Mouse (Mus musculus) embryonic stem cell, embryonic (primary cell): ENCODE measurements at regions not wholly inside any gene's neighbourhood (a gene's known extent, or its start where the extent isn't known, plus 50 kb on each side); places are given as distances from the start of the nearest gene placed in this dataset.

Experiments
- CTCF ChIA-PET, 4 experiments: fragments of 300-600 bp in 2 of 4; fragments of 350-600 bp in 2 of 4; sonication (Branson Sonifier 250); formaldehyde crosslinking; loops; one replicate each; lab custom pipeline; 2022; ENCODE audit warnings: inconsistent platforms in 2 of 4; lab: Charles Lee
- POLR2A ChIA-PET, 4 experiments: fragments of 300-600 bp in 2 of 4; fragments of 350-600 bp in 2 of 4; sonication (Branson Sonifier 250); formaldehyde crosslinking; loops; one replicate each; lab custom pipeline; 2022; ENCODE audit warnings: antibody characterized with exemption in 4 of 4, inconsistent platforms in 1 of 4; lab: Charles Lee

DNA sequence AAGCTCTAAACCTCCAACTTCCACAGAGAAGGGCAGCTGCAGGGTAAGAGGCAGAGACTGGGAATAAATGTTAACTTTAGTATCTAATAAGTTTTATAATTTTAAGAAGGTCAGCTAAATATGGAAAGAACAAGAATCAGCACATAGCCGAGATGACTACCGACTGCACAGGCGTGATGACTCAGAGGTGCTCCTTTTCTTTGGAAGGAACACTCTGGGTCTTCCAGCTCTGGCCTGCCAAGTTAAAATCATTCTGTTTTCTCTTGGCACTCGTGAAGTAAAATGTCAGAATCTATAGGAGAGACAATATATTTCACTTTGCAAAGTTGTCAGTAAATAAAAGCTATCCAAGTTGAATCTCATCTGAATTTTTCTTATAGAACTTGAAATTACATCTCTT is 96.2 kb upstream of the Magi2 start:
- ChIA-PET POLR2A (interaction anchor here in 1 of 4 experiments (0.7 kb wide), 1 partner anchor 11 kb away, joined by 3 read pairs; no protein-coding TSS in a partner anchor), CTCF (no interaction called here)

DNA sequence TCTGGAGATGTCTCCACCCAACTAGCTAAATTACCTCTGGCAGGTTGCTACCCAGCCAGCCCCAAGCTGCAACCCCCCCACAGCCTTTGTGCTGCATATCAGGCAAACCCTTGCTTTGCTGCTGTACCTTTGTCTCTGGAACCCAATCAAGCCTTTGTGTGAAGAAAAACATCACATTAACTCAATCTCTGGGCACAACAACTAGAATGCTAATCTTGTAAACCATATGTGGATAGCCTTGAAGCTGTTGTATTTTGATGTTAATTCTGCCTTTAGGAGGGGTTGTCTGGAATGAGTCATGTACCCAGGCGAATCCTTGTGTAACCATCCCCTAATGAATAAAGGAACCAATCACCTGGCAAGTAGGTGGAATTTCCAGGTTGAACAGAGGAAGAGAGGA is 72.3 kb upstream of the Magi2 start:
- ChIA-PET CTCF (no interaction called here), POLR2A (interaction anchor here in 2 of 4 experiments (0.5 to 1.4 kb wide), 5 partner anchors 71 to 1241 kb away, joined by 3 to 4 read pairs (median 3); no protein-coding TSS in a partner anchor)

DNA sequence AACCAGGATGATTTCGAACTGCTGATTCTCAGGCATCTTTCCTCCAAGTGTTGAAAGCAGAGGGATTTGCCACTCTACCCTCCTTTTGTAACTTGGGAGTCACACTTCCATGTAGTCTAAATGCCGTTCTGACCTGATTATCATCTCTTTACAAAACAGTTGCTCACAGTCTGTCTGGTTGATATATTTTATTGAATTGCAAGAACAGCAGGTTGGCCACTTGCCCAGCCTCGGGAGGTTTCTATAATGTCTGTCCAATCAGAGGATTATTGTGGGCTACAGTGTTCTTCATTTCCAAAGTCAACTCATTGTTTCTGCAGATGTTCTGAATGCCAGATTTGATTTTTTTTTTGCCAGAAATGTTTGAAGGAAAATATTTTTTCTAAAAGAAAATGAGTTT is 68.6 kb upstream of the Magi2 start:
- POLR2A ChIA-PET, result no interaction called here

DNA sequence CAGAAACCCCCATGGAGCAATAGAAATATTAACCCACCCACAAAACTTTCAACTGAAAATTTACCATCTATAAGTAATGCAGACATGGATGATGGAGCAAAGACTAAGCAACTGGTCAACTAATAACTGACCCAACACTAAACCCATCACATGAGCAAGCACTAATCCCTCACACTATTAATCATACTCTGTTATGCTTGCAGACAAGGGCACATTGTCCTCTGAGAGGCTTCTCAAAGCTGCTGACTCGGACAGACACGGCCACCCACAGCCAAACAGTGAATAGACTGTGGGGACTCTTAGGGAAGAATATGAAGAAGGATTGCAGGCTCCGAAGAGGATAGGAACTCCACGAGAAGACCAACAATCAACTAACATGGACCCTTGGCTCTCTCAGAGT is 66.6 kb upstream of the Magi2 start:
- CTCF ChIA-PET, result no interaction called here
- POLR2A ChIA-PET, result no interaction called here

More for the DNA sequence above, 68.6 kb upstream of the Magi2 start:
- CTCF ChIA-PET, result no interaction called here
